Mouse (Mus musculus) neutrophil, adult 5-6 weeks (primary cell): ENCODE data around the gene Rnft1. TPM values are rescaled to one million over a fixed set of nuclear protein-coding genes. Genes with fewer than 3 reads are reported as not detected.
A peak's percentile ranks its signal among the peaks of the same experiment; 100 is the strongest.
"Not testable (repeated sequence)": the region's sequence is repeated elsewhere in the genome, so short reads cannot be mapped to it uniquely, and the experiment has no call there.

Experiments
- ATAC-seq: fragments of 151-379, 151-347 bp; 2 replicates; pipeline ENCODE4 v1.8.0; 2017; ENCODE audit warnings: mild to moderate bottlenecking, moderate TSS enrichment; ENCODE audit not compliant: insufficient number of reproducible peaks, poor library complexity, low FRiP score, severe bottlenecking; ENCODE audit errors: extremely low read depth
- total RNA-seq: library from RNA; stranded (forward); fragments of 200-1000 nt; gene quantifications from 2 replicates; pipeline ENCODE4 v1.2.3, GENCODE M21; 2017

Rnft1 gene
- total RNA-seq, 1 experiment from 2014 or later: 15.2 TPM

DNA sequence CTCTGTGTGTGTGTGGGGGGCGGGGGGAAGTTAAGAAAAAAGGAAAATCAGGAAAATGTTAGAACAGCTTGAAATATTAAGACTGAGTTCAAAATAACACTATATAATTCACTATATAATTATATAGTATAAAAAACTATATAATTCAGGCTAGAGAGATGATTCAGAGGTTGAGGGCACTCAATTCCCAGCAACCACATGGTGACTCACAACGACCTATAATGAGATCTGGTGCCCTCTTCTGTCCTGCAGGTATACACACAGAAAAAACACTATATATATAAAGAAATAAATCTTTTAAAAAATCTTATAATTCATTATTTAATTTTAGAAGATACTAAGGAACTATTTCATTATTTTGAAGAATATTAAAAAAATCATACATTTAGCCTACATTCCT, 23.5 kb downstream of the Rnft1 start:
- no peak for ATAC-seq

DNA sequence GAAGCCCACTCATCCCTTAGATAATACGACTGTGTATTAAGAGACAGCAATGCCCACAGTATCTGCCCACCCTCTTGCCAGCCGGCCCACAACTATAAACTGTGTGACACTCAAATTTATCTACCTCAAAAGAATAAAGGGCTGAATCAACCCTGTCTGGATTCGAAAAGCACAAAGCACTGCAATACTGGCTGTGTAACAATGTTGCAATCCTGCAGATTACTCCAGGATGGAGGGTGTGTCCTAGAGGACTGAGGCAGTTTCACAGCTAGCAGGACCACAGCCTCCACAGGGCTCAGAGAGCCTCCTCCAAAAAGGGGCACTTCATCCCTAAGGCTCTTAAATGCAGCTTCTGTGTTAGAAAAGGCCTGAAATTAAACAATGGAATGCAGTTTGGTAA, 32.2 kb downstream of the Rnft1 start:
- ATAC-seq: no peak

GRCm38 (mm10) chr11:86517229-86517628, 32.8 kb downstream of the Rnft1 start:
- no peak for ATAC-seq

GRCm38 (mm10) chr11:86519751-86520150, 35.3 kb downstream of the Rnft1 start:
- ATAC-seq: no peak

- ATAC-seq: no peak
Measured at GRCm38 (mm10) chr11:86527528-86527927, 43.1 kb downstream of the Rnft1 start.

- 0 out of 2 replicates have a peak, but pooled peaks have one; percentile 30 for ATAC-seq
Measured at GRCm38 (mm10) chr11:86532834-86533233, 48.4 kb downstream of the Rnft1 start.

GRCm38 (mm10) chr11:86533302-86533701, 48.8 kb downstream of the Rnft1 start:
- ATAC-seq: not testable (repeated sequence)

DNA sequence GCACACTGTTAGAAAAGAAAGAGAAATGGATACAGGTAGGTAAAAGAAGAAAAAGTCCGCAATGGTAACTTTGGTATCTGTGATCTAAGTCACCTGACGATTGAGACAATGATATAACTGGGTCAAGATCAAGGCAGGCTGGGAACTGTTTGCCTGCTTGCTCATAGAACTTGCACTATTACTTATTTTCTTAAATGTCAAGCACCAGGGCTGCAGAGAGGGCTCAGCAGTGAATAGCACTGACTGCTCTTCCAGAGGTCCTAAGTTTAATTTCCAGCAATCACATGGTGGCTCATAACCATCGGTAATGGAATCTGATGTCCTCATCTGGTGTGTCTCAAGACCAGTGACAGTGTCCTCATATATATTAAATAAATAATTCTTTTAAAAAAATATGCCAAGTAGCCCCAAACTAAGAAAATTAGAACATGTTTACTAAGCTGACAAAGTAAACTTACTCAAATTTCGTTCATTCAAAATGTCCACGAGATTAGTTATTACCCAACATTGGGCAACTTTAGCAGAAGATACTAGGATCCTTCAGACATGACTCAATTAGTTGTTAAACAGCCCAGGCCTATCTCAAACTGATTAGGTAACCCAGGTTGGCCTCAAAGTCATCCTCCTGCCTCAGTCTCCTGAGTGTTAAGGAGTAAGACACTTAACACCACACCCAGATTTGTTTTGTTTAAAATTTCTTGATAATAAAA, 49.9 kb downstream of the Rnft1 start:
- no peak for ATAC-seq

DNA sequence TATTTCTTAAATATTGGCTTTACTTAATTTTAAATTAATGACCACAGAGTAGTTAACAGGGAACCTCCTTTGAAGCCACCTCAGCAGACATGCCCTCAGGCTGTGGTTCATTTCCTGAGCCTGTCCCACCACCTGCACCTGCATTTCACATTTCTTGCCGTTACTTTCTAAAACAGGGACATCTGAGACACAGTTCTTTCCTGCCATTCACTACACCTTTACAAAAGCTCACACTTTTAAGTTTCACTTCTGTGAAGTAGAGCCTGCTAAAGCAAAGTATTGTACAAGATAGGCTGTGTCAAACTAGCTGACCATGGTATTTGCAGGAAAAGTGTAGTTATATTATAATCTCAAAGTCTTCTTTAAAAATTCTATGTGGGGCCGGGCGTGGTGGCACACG, 54.3 kb downstream of the Rnft1 start:
- ATAC-seq: no peak

- no peak for ATAC-seq
Measured at GRCm38 (mm10) chr11:86539716-86540475, 55.4 kb downstream of the Rnft1 start.

- no peak for ATAC-seq
Measured at GRCm38 (mm10) chr11:86540476-86540845, 56.0 kb downstream of the Rnft1 start.

DNA sequence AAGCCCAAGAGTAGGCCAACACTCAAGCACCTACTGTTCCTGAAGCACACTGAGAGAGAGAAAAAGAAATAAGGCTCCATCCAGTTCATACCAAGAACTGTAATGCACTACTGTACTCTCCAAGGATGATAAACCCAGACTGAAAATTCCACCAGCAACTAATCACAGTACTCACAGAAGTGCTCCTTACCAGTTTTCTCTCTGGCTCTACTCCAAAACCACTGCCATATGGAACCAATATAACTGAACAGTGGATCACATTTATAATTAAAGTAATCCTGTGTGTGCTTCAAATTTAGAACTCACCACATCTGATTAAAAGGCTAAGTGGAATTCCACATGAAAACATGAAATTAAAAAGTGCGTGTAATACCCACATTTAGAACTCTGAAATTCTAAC, 58.4 kb downstream of the Rnft1 start:
- ATAC-seq: no peak

DNA sequence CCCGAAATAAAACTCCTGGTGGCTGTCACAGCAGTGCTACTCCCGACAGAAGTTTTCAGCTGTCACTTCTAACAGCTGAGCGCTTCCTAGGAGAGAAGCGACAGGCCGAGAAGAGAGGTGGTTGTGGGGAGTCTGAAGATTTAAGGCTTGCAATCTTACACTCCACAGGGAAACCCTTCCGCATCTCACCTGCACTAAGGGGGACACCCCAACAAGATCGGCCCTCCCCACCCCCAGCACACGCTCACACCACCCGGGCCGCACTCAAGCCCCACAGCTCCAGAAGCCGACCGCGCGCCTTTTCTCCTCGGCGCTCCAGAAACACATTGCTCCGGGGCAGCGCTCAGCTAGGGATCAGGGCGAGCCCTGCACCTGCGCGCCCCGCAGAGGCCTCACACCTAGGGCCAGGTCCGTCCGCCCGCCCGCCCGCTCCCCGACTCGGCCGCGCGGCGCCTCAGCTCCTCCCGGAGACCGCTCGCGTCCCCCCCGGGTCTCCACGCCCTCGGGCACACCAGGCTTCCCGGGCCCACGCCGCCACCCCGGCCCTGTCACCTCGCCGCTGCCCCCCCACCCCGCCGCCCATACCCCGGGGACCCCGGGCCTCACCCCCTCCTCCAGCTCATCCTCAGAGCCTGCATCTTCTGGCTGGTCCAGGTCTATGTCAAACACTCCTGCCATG, 59.6 kb downstream of the Rnft1 start:
- ATAC-seq: no peak

- peak; percentile 96 for ATAC-seq
Measured at GRCm38 (mm10) chr11:86544639-86545299, 60.3 kb downstream of the Rnft1 start, which contains the start of the genes Rps6kb1 and Tubd1. Gene Rps6kb1 (minus strand): TSS chr11:86544805. Gene Tubd1 (plus strand): TSS chr11:86544991.

DNA sequence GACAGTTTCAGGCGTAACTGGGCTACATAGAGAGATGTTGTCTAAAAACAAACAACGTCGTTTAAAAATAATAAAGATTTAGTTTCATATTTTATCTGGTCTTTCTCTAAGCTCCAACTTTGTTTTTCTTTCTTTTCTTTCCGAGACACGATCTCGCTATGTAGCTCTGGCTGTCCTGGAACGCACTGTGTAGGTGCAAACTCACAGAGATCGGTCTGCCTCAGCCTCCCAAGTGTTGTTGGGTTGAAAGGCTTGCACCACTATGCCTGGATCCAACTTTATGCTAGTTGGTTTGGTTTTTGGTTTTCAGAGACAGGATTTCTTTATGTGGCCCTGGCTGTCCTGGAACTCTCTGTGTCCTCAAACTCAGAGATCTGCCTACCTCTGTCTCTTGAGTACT, 61.1 kb downstream of the Rnft1 start:
- no peak for ATAC-seq

DNA sequence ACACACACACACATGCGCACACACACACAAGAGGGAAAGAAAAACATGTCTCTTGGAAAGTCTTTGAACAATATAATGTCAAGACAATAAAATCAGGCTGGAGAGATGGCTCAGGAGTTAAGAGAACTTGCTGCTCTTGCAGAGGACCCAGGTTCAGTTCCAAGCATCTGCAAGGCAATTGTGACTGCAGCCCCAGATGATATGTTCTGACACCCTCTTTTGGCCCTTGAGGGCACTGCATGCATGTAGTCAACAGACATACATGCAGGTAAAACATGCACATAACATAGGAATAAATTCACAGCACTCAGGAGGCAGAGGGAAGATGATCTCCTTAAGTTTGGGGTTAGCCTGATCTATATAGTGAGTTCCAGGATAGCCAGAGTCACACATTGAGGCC, 63.0 kb downstream of the Rnft1 start:
- ATAC-seq: no peak
